In the genomic region with DNA sequence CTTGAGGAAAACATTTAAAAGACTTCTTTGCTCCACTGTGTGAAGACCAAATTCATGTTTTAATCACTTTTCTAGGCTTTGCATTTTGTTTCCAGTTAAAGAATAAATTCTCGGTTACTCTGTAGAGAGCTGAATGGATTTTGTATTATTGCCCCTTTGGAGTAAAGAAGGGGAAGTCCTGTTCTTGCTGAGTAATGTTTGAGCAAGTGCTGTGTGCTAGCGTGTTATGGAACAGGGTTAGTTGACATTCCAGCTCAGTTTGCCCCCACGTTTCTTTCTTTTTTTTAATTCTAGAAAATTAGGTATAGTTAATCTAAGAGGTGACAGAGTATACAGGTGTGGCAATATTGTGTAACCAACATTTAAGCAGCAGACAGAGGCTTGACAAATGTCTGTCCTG, we compare ENCODE assay signal across 19 mouse cellular contexts. TPM values are rescaled to one million over a fixed set of nuclear protein-coding genes. Genes with fewer than 3 reads are reported as not detected.
"Had no signal": no experiment of that assay in that cellular context is flagged by ENCODE, and none has a peak within 500 bp of the region (broad histone marks: within the 10 kb centered on the region; RNA-seq: fewer than 3 reads in every experiment).

No protein-coding gene starts in this region.

- ATAC-seq: liver, embryonic 12.5 days; liver, postnatal 0 days; lung, postnatal 0 days; midbrain, embryonic 13.5 days; midbrain, embryonic 15.5 days; midbrain, embryonic 16.5 days had no signal

- DNase-seq: left cerebral cortex, postnatal 4 days; liver; liver, embryonic 13.5 days; liver, postnatal 0 days; lung, adult 18-20 months; lung, adult 2 months; lung, embryonic 14.5 days; lung, postnatal 10 days; lung, postnatal 14 days; lung, postnatal 36 days; lung, postnatal 4 days; midbrain, embryonic 14.5 days had no signal

RNA-seq across cellular contexts. Expression of a gene that starts 35.0 kb away (rescaled TPM):
- total RNA-seq: megakaryocyte progenitor cell, adult 5-6 weeks; monocyte, adult 5-6 weeks had no signal
